Mouse (Mus musculus) stomach, embryonic 14.5 days (tissue): ENCODE data around the gene Prkar2b. TPM values are rescaled to one million over a fixed set of nuclear protein-coding genes. Genes with fewer than 3 reads are reported as not detected.

ENCODE experiments used
- ATAC-seq: fragments of 200-750 bp; cut with Nextera tagmentation; 2 replicates; pipeline ENCODE4 v1.8.0; 2017; ENCODE audit warnings: low read depth, moderate TSS enrichment; ENCODE audit not compliant: insufficient number of reproducible peaks, insufficient read depth, low FRiP score
- H3K27ac ChIP-seq: fragments of 300-500 bp; sonication (generic); 2 replicates; pipeline ENCODE4 v1.5.1; 2014; ENCODE audit warnings: mild to moderate bottlenecking, low read length, moderate library complexity, mixed read lengths
- H3K27me3 ChIP-seq: fragments of 300-500 bp; sonication (generic); 2 replicates; pipeline ENCODE4 v1.6.1; 2014; ENCODE audit warnings: low read length, control low read depth, mixed read lengths; ENCODE audit not compliant: control insufficient read depth, insufficient read depth
- H3K36me3 ChIP-seq: fragments of 300-500 bp; sonication (generic); 2 replicates; pipeline ENCODE4 v1.6.1; 2014; ENCODE audit warnings: mild to moderate bottlenecking, control low read depth, low read length, moderate library complexity, mixed read lengths; ENCODE audit not compliant: control insufficient read depth, insufficient read depth
- H3K4me1 ChIP-seq: fragments of 300-500 bp; sonication (generic); 2 replicates; pipeline ENCODE4 v1.6.1; 2014; ENCODE audit warnings: low read length, control low read depth, mixed read lengths; ENCODE audit not compliant: control insufficient read depth, insufficient read depth
- H3K4me2 ChIP-seq: fragments of 300-500 bp; sonication (generic); replicated peaks from 2 replicates; pipeline ENCODE4 v1.6.1; 2014; ENCODE audit warnings: low read depth, low read length, control low read depth
- H3K4me3 ChIP-seq: fragments of 300-500 bp; sonication (generic); 2 replicates; pipeline ENCODE4 v1.5.1; 2014; ENCODE audit warnings: low read depth, low read length, control low read depth
- H3K9ac ChIP-seq: fragments of 300-500 bp; sonication (generic); replicated peaks from 2 replicates; pipeline ENCODE4 v1.6.1; 2014; ENCODE audit warnings: low read depth, mild to moderate bottlenecking, control low read depth, low read length, moderate library complexity, mixed read lengths
- H3K9me3 ChIP-seq: fragments of 300-500 bp; sonication (generic); 2 replicates; pipeline ENCODE4 v1.6.1; 2016; ENCODE audit warnings: low read depth, low read length, control low read depth; ENCODE audit not compliant: control insufficient read depth
- WGBS: fragments of 180-500 bp; shearing (Covaris S2); extraction: QIAGEN DNeasy Blood & Tissue Kit; methylation state at CpG from one replicate; pipeline ENCODE4 v1.1.7; 2014; 5-methylcytosine and 5-hydroxymethylcytosine counted together
- polyA plus RNA-seq: library from polyadenylated mRNA; unstranded; fragments of >200 nt; fragmentation: Nextera tagmentation; extraction: Ambion mirVana; gene quantifications from 2 replicates; pipeline ENCODE4 v1.2.1, GENCODE M21; 2014

Gene Prkar2b
- polyA plus RNA-seq, 1 experiment from 2014 or later: 34.0 TPM

DNA sequence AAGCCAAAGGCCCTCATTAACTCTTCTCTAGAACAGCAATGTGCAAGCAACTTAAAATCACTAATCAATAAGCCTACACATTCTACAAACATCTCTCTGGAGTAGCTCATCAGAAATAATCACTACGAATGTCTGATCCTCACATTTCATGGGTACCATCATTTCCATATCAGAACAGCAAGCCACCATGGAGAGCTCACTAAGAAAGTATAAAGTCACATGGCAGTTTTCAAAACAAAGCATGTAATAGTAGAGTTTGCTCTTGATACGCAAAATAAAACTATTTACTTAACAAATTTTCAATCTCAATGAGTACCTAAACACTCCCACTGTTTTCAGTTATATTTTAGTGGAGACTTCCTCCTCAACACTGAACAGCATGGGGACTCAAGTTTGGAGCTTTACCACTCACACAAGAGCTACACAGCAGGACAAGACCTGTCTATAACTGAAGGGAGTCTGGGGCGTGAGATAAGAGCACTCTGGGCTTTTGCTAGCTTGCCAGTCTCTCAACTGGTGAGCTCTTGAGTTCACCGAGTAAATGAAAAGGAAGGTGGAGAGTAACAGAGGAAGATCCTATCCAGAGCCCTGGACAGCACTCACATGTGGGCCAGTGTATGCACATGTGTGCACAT, 118.0 kb downstream of the Prkar2b start:
- ATAC-seq: no peak
- Histone ChIP-seq H3K36me3 (peaks cover 46% of the 10 kb centered on the region), H3K27me3 (no peaks in the 10 kb centered on the region), H3K9me3 (no peaks in the 10 kb centered on the region), H3K9ac (no peak overlapping the region), H3K4me1 (no peaks in the 10 kb centered on the region), H3K4me3 (no peak overlapping the region), H3K27ac (no peak overlapping the region), H3K4me2 (no peak overlapping the region)
- WGBS: 95% methylated on average over 4 of the region's 4 CpGs

DNA sequence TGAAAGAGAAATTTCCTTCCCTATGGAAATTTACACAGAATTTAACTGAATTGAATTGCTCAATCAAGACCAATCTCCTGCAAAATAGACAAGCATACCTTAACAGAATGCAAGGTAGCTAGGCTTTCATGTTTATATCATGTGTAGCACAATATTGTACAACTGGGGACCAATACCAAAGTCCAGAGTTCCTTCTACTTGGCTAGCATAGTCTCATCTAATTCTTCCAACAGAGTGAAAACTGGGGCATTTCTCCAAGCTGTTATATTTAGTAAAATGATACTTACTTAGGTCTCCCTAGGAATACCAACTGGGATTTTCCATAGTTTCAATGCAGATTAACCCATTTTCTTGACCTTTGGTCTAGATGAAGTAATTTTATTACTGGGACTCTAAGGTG, 122.1 kb downstream of the Prkar2b start:
- no peak overlapping the region for H3K9ac ChIP-seq
- no peak overlapping the region for H3K4me3 ChIP-seq
- no peaks in the 10 kb centered on the region for H3K27me3 ChIP-seq
- ATAC-seq: no peak
- H3K27ac ChIP-seq: no peak overlapping the region
- H3K36me3 ChIP-seq: peaks cover 74% of the 10 kb centered on the region
- H3K4me2 ChIP-seq: no peak overlapping the region
- H3K9me3 ChIP-seq: no peaks in the 10 kb centered on the region
- no peaks in the 10 kb centered on the region for H3K4me1 ChIP-seq

DNA sequence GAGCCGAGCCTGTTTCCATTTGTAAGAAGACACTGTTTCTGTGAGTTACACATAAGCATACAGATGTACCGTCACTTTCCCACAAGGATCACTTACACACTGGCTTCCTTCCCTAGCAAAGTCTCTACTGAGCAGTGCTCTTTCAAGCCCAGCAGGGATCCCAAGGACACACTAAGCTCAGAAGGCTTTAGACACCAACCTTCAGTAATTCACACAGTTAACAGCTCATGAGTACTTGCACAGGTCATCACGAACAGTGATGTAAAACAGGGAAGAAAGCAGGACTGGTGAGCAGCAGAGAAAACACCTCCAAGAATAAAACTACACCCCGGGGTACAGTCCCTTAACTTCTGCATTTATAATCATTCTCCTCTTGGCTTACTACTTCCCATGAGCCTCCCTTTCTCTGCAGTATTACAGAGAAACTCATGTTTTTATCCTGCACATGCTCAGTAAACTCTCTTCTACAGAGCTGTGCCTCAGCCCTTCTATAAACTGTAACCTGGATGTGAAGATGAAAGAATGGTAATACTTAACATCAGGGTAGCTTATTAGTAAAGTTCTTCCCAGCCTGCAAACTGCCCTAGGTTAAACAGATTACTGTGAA, 122.6 kb downstream of the Prkar2b start:
- Histone ChIP-seq H3K9me3 (no peaks in the 10 kb centered on the region), H3K4me2 (no peak overlapping the region), H3K4me3 (no peak overlapping the region), H3K36me3 (peaks cover 69% of the 10 kb centered on the region), H3K4me1 (no peaks in the 10 kb centered on the region), H3K27me3 (no peaks in the 10 kb centered on the region), H3K27ac (no peak overlapping the region), H3K9ac (no peak overlapping the region)
- WGBS: 92% methylated on average over 4 of the region's 4 CpGs
- no peak for ATAC-seq

DNA sequence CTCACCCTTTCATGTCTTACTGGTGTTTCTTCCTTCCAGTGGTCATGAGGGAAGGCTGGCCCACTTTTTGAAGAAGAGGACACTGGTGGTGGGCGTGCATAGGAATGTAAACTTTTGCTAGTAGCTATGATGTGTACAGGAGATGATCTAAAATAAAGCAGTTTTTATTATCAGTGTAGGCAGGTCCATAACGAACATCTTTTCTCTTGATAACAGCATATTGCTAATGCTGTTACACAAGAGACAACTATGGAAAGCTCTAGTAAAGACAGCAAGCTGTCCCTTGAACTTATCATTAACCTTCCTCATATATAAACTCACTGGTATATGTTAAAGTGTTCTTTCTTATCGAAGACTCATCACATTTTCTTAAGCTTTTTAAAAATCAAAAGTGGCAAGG, 123.5 kb downstream of the Prkar2b start:
- no peak for ATAC-seq
- H3K4me3 ChIP-seq: no peak overlapping the region
- no peak overlapping the region for H3K27ac ChIP-seq
- 85% methylated on average over 3 of the region's 3 CpGs for WGBS
- peaks cover 64% of the 10 kb centered on the region for H3K36me3 ChIP-seq
- no peaks in the 10 kb centered on the region for H3K9me3 ChIP-seq
- H3K27me3 ChIP-seq: no peaks in the 10 kb centered on the region
- H3K9ac ChIP-seq: no peak overlapping the region
- no peaks in the 10 kb centered on the region for H3K4me1 ChIP-seq
- H3K4me2 ChIP-seq: no peak overlapping the region

DNA sequence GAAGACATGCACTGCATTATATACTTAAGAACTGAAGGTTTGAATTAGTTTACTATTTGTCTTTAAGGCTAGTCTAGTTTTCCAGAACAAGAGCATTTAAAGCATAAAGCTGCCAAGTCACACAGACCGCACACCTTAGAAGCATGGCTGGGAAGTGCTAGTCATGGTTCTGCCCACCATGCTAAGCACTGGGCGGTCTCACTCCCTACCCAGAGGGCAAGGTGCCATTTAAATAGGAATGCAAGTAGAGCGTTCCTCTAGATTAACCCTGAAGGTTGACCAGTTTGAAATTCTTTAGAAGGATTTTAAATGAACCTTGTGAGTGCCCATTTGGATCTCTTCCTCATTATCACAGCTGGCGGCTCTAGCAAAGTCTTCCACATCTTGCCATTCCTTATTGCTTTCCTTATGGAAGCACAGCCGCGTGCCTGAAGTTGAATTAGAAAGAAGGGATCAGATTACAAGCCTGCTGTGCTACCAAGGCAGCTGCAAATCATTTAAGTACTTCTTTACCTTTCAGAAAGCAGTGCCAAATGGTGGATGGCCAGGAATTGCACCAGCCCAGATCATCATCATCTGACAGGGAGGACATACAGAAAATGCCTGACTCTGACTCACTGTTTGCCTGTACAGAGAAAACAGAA, 124.3 kb downstream of the Prkar2b start:
- no peak overlapping the region for H3K4me2 ChIP-seq
- no peak overlapping the region for H3K9ac ChIP-seq
- no peak overlapping the region for H3K4me3 ChIP-seq
- no peak overlapping the region for H3K27ac ChIP-seq
- no peaks in the 10 kb centered on the region for H3K27me3 ChIP-seq
- ATAC-seq: no peak
- H3K36me3 ChIP-seq: peaks cover 66% of the 10 kb centered on the region
- WGBS: 50% methylated on average over 6 of the region's 6 CpGs
- no peaks in the 10 kb centered on the region for H3K9me3 ChIP-seq
- no peaks in the 10 kb centered on the region for H3K4me1 ChIP-seq

DNA sequence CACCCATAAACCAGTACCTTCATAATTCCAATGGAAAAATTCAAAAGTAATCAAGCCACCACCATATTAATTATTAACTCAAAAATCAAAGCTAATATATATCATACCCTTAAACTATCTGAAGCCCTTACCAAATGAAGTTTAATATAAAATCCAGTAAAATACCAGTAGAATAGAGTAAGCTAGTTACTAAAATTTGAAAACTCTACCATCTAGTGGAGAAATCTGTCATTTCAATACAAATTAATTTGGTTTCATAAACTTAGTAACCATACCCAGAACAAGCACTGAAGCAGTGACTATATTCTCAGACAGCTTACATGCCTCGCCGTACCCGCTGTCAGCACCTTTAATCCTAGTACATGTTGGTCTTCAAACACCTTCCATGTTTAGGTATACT, 129.3 kb downstream of the Prkar2b start:
- Histone ChIP-seq H3K4me2 (no peak overlapping the region), H3K4me3 (no peak overlapping the region), H3K9ac (no peak overlapping the region), H3K27me3 (no peaks in the 10 kb centered on the region), H3K36me3 (peaks cover 49% of the 10 kb centered on the region), H3K9me3 (no peaks in the 10 kb centered on the region), H3K4me1 (0 out of 2 replicates have a peak, but pooled peaks cover 4% of the 10 kb centered on the region), H3K27ac (no peak overlapping the region)
- no peak for ATAC-seq
- 96% methylated on average over 3 of the region's 3 CpGs for WGBS

DNA sequence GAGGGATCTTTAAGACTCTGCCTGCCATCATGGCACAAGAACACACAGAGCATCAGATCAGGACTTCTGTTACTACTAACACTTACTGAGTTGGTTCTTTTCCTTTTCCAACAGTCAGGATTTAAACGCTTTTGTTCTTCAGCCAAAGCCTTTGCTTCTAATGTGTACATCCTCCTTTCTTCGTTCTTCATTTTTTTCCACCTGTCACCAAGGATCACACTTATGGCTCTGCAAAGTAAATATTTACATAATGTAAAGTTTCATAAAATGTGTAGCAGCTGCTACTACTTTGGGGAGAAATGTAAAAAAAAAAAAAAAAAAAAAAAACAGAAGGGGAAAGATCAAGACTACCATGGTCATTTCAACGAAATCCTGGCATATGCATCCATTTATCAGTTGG, 132.6 kb downstream of the Prkar2b start:
- H3K9ac ChIP-seq: no peak overlapping the region
- peaks cover 48% of the 10 kb centered on the region for H3K36me3 ChIP-seq
- no peak for ATAC-seq

DNA sequence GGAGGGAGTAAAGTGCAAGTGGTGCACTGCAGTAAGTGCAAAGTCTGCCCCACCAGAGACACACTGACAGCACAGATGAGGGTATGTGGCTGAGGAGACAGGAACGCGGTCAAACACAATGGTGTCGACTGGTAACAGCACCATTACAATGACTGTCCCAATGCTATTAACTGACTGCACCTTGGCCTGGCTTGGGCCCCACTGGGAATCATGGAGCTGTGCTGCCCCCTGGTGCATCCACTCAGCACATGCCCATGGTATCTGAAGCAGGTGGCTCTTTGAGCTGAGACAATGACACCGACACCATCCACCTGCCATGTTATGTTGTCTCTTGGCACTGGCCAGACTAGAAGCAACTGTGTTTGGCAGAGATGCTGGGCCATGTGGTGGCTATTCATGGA, 134.4 kb downstream of the Prkar2b start:
- 0 out of 2 replicates have a peak, but pooled peaks have one; percentile 33 for ATAC-seq
- WGBS: 63% methylated on average over 4 of the region's 4 CpGs
- no peaks in the 10 kb centered on the region for H3K27me3 ChIP-seq
- no peak overlapping the region for H3K9ac ChIP-seq
- H3K4me3 ChIP-seq: no peak overlapping the region
- no peaks in the 10 kb centered on the region for H3K9me3 ChIP-seq
- 0 out of 2 replicates have a peak, but pooled peaks cover 4% of the 10 kb centered on the region for H3K4me1 ChIP-seq
- H3K27ac ChIP-seq: no peak overlapping the region
- H3K4me2 ChIP-seq: no peak overlapping the region
- H3K36me3 ChIP-seq: peaks cover 43% of the 10 kb centered on the region

More for the DNA sequence above, 132.6 kb downstream of the Prkar2b start:
- Histone ChIP-seq H3K4me1 (0 out of 2 replicates have a peak, but pooled peaks cover 4% of the 10 kb centered on the region), H3K4me2 (no peak overlapping the region), H3K27ac (no peak overlapping the region), H3K9me3 (no peaks in the 10 kb centered on the region), H3K27me3 (no peaks in the 10 kb centered on the region), H3K4me3 (no peak overlapping the region)
- 27% methylated on average over 3 of the region's 3 CpGs for WGBS
